Mouse (Mus musculus) midbrain, postnatal 0 days (tissue): Measurements from ENCODE around the gene Ide. TPM values are rescaled to one million over a fixed set of nuclear protein-coding genes. Genes with fewer than 3 reads are reported as not detected.
A peak's percentile ranks its signal among the peaks of the same experiment; 100 is the strongest.

Experiments
- ATAC-seq: fragments of 200-750 bp; cut with Nextera tagmentation; 2 replicates; pipeline ENCODE4 v1.8.0; 2017; ENCODE audit warnings: moderate number of reproducible peaks, mild to moderate bottlenecking, moderate TSS enrichment, moderate library complexity; ENCODE audit not compliant: low FRiP score
- DNase-seq: peaks from one replicate; pipeline ENCODE4 v3.0.0-alpha.2; 2015; ENCODE audit warnings: low spot score
- H3K27ac ChIP-seq: fragments of 300-500 bp; sonication (generic); 2 replicates; pipeline ENCODE4 v1.5.1; 2014; ENCODE audit warnings: low read depth, mild to moderate bottlenecking, low read length, mixed read lengths
- H3K27me3 ChIP-seq: fragments of 300-500 bp; sonication (generic); 2 replicates; pipeline ENCODE4 v1.6.1; 2014; ENCODE audit warnings: low read length, control low read depth, mixed read lengths; ENCODE audit not compliant: insufficient read depth
- H3K36me3 ChIP-seq: fragments of 300-500 bp; sonication (generic); 2 replicates; pipeline ENCODE4 v1.6.1; 2014; ENCODE audit warnings: low read length, control low read depth, mixed read lengths; ENCODE audit not compliant: insufficient read depth
- H3K4me1 ChIP-seq: fragments of 300-500 bp; sonication (generic); 2 replicates; pipeline ENCODE4 v1.6.1; 2014; ENCODE audit warnings: mild to moderate bottlenecking, control low read depth, antibody characterized with exemption, low read length, mixed read lengths; ENCODE audit not compliant: insufficient read depth
- H3K4me2 ChIP-seq: fragments of 300-500 bp; sonication (generic); 2 replicates; pipeline ENCODE4 v1.6.1; 2014; ENCODE audit warnings: low read depth, mild to moderate bottlenecking, low read length, mixed read lengths; ENCODE audit not compliant: poor library complexity, severe bottlenecking
- H3K4me3 ChIP-seq: fragments of 300-500 bp; sonication (generic); 2 replicates; pipeline ENCODE4 v1.5.1; 2014; ENCODE audit warnings: low read depth, mild to moderate bottlenecking, low read length, moderate library complexity
- H3K9ac ChIP-seq: fragments of 300-500 bp; sonication (generic); replicated peaks from 2 replicates; pipeline ENCODE4 v1.6.1; 2014; ENCODE audit warnings: mild to moderate bottlenecking, low read length, moderate library complexity, mixed read lengths; ENCODE audit not compliant: poor library complexity, severe bottlenecking
- H3K9me3 ChIP-seq: fragments of 300-500 bp; sonication (generic); 2 replicates; pipeline ENCODE4 v1.6.1; 2016; ENCODE audit warnings: low read length, control low read depth
- CTCF ChIP-seq: IDR thresholded peaks from 2 replicates; pipeline ENCODE4 v1.5.1; 2016; ENCODE audit warnings: antibody characterized with exemption, mild to moderate bottlenecking
- WGBS: fragments of 180-500 bp; shearing (Covaris S2); extraction: QIAGEN DNeasy Blood & Tissue Kit; methylation state at CpG from one replicate; pipeline ENCODE4 v1.1.7; 2014; 5-methylcytosine and 5-hydroxymethylcytosine counted together
- polyA plus RNA-seq: library from polyadenylated mRNA; unstranded; fragments of >200 nt; fragmentation: Nextera tagmentation; extraction: Ambion mirVana; gene quantifications from 2 replicates; pipeline ENCODE4 v1.2.1, GENCODE M21; 2015
- total RNA-seq: library from RNA; depleted of rRNA; stranded (reverse); fragments of >200 nt; gene quantifications from 2 replicates; pipeline ENCODE4 v1.2.3, GENCODE M21; 2014

Gene Ide
- total and polyA plus RNA-seq, 2 experiments from 2014 or later = 32.5 to 36.2 TPM

DNA sequence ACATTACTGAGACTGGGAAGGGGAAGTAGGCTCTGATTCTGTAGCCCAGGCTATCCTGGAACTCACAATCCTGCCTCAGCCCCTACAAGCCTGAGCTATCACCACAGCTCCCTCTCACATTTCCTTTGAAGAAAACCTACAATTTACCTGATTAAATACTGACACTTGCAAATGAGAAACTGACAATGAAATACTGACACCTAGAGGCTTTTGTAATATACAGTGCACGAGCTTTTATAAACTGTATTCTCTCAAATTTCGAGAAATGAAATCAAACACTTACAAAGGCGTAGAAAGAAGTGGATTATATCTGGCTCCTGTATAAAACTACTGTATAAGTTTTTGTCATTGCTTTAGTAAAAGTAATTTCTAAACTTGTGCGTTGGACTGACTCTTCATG lies 27.5 kb downstream of the Ide start:
- ATAC-seq (no peak), DNase-seq (no peak)
- H3K4me3 ChIP-seq = no peak overlapping the region
- peak; percentile 55 for TF ChIP-seq CTCF
- no peaks in the 10 kb centered on the region for H3K4me1 ChIP-seq
- no peaks in the 10 kb centered on the region for H3K27me3 ChIP-seq
- H3K9me3 ChIP-seq = no peaks in the 10 kb centered on the region
- WGBS = 83% methylated on average over 4 of the region's 4 CpGs
- H3K27ac ChIP-seq = no peak overlapping the region
- H3K9ac ChIP-seq = no peak overlapping the region
- no peak overlapping the region for H3K4me2 ChIP-seq
- H3K36me3 ChIP-seq = peaks cover 37% of the 10 kb centered on the region

DNA sequence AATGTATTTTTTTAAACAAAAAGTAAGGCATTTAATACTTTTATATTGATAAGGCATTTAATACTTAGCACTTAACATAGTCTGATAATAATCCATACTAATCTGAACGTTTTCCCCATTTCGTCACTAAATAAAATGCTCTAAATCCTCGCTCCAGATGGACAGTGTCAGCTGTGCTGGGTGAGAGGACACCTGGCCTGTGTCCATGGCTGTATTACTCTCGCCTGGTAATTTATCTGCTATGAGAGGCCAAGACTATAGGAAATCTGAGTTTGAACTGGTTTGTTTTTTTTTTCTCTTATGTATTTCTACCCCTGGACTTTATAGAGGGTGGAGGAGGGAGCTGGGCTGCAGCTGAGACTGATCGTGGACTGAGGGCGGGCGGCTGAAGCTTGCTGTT lies 28.7 kb downstream of the Ide start:
- Histone ChIP-seq H3K9me3 (no peaks in the 10 kb centered on the region), H3K27me3 (no peaks in the 10 kb centered on the region), H3K36me3 (peaks cover 27% of the 10 kb centered on the region), H3K4me3 (no peak overlapping the region), H3K27ac (no peak overlapping the region), H3K9ac (no peak overlapping the region), H3K4me1 (no peaks in the 10 kb centered on the region), H3K4me2 (no peak overlapping the region)
- 93% methylated on average over 7 of the region's 7 CpGs for WGBS
- ATAC-seq = no peak
- no peak for TF ChIP-seq CTCF
- DNase-seq = no peak

GRCm38 (mm10) chr19:37307826-37308545 lies 29.7 kb downstream of the Ide start:
- ATAC-seq (no peak), DNase-seq (no peak)
- Histone ChIP-seq H3K4me2 (no peak overlapping the region), H3K9ac (no peak overlapping the region), H3K4me1 (no peaks in the 10 kb centered on the region), H3K27ac (no peak overlapping the region), H3K27me3 (no peaks in the 10 kb centered on the region), H3K4me3 (no peak overlapping the region), H3K9me3 (no peaks in the 10 kb centered on the region), H3K36me3 (peaks cover 24% of the 10 kb centered on the region)
- no peak for TF ChIP-seq CTCF
- 88% methylated on average over 6 of the region's 6 CpGs for WGBS

DNA sequence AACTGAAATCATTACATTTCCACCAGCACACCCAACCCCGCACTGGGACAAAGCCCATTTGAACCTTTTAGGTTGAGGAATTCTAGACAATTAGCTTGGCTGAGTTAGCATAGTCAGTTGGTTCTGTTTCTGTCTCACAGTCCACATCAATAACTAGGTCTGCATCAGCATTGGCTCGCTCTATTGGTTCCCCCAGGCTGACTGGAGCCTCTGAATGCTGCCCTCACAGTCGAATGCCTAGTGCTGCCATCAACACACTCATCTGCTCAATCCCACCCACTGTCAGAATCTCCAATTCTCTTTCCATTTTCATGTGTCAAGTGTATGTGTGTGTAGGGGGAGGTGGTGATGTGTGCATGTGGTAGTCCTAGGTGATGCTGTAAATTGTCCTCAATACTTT lies 31.5 kb downstream of the Ide start:
- no peak for TF ChIP-seq CTCF
- H3K4me1 ChIP-seq = no peaks in the 10 kb centered on the region

DNA sequence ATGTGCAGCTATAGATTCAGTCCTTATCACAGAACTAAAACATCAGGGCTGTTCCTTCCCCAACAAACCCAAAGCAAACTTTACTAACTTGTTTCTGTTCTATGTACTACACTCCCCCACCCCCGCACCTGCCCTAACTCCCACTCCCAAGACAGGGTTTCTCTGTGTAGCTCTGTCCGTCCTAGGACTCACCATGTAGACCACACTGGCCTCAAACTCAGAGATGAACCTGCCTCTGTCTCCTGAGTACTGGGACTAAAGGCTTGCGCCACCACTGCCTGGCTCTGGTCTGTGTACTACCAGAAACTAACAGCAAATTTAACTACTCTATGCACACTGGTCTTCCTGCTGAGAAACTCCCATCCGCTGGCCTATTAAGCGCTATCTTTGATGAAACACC lies 32.8 kb downstream of the Ide start:
- Histone ChIP-seq H3K4me3 (no peak overlapping the region), H3K27ac (no peak overlapping the region), H3K4me2 (no peak overlapping the region), H3K36me3 (peaks cover 14% of the 10 kb centered on the region; the same call in 1 of the 2 replicates), H3K27me3 (no peaks in the 10 kb centered on the region), H3K4me1 (no peaks in the 10 kb centered on the region), H3K9ac (no peak overlapping the region), H3K9me3 (no peaks in the 10 kb centered on the region)
- ATAC-seq (no peak), DNase-seq (no peak)
- 97% methylated on average over 5 of the region's 5 CpGs for WGBS
- no peak for TF ChIP-seq CTCF

More for the DNA sequence above, 31.5 kb downstream of the Ide start:
- ATAC-seq = no peak
- Histone ChIP-seq H3K4me3 (no peak overlapping the region), H3K27me3 (no peaks in the 10 kb centered on the region), H3K9me3 (no peaks in the 10 kb centered on the region), H3K27ac (no peak overlapping the region), H3K9ac (no peak overlapping the region), H3K4me2 (no peak overlapping the region), H3K36me3 (peaks cover 17% of the 10 kb centered on the region; the same call in 1 of the 2 replicates)
- DNase-seq = no peak
- 93% methylated on average over 3 of the region's 3 CpGs for WGBS

- no peak for TF ChIP-seq CTCF
- Histone ChIP-seq H3K9ac (no peak overlapping the region), H3K27me3 (no peaks in the 10 kb centered on the region), H3K4me3 (no peak overlapping the region), H3K36me3 (peaks cover 14% of the 10 kb centered on the region; the same call in 1 of the 2 replicates), H3K27ac (no peak overlapping the region), H3K9me3 (no peaks in the 10 kb centered on the region), H3K4me2 (no peak overlapping the region), H3K4me1 (no peaks in the 10 kb centered on the region)
- ATAC-seq (no peak), DNase-seq (no peak)
- WGBS = 48% methylated on average over 4 of the region's 4 CpGs
Observed at GRCm38 (mm10) chr19:37304006-37304405, 33.6 kb downstream of the Ide start.
